Mouse (Mus musculus) heart, postnatal 36 days (tissue): ENCODE results near the gene Sorcs3. TPM values are rescaled to one million over a fixed set of nuclear protein-coding genes. Genes with fewer than 3 reads are reported as not detected.

ENCODE experiments used
- DNase-seq, 2 experiments: peaks; one replicate each; pipeline ENCODE4 v3.0.0; 2021 to 2022
- intact Hi-C: fragments of 180-260 bp; cut with DNase I; formaldehyde crosslinking; loops from one replicate; pipeline ENCODE4 v1.15.1; 2025
- total RNA-seq, 2 experiments: library from RNA; stranded (reverse); gene quantifications; 2 replicates each; pipeline ENCODE4 v1.2.3; 2021

The Sorcs3 gene
- total RNA-seq, result not detected

- intact Hi-C loops, result loop anchor here (10.0 kb wide), 1 partner anchor 179 kb away; no protein-coding TSS in a partner anchor
- no peak for DNase-seq
These were observed at the start of gene Sorcs3 for GRCm38 (mm10) chr19:48205929-48206814. Gene Sorcs3, plus strand, starts transcription at chr19:48206025.

- no peak for DNase-seq
- intact Hi-C loops, result no loop called here
These were observed 40.5 kb upstream of the Sorcs3 start for GRCm38 (mm10) chr19:48165341-48165740.

GRCm38 (mm10) chr19:48167110-48167509, 38.7 kb upstream of the Sorcs3 start:
- intact Hi-C loops, result no loop called here
- no peak for DNase-seq

GRCm38 (mm10) chr19:48168284-48168683, 37.5 kb upstream of the Sorcs3 start:
- DNase-seq, result no peak
- intact Hi-C loops, result no loop called here

- intact Hi-C loops, result no loop called here
- DNase-seq, result no peak
These were observed 31.1 kb upstream of the Sorcs3 start for GRCm38 (mm10) chr19:48174717-48175116.

GRCm38 (mm10) chr19:48203928-48204470, 1.8 kb upstream of the Sorcs3 start:
- DNase-seq, result peak; percentile 6 to 31
- intact Hi-C loops, result loop anchor here (10.0 kb wide), 1 partner anchor 181 kb away; no protein-coding TSS in a partner anchor

- intact Hi-C loops, result loop anchor here (10.0 kb wide), 1 partner anchor 180 kb away; no protein-coding TSS in a partner anchor
- no peak for DNase-seq
These were observed 1.3 kb upstream of the Sorcs3 start for GRCm38 (mm10) chr19:48204476-48204875.

GRCm38 (mm10) chr19:48204892-48205761, 698 bp upstream of the Sorcs3 start:
- intact Hi-C loops, result loop anchor here (10.0 kb wide), 1 partner anchor 180 kb away; no protein-coding TSS in a partner anchor
- no peak for DNase-seq

- DNase-seq, result no peak
- intact Hi-C loops, result loop anchor here (10.0 kb wide), 1 partner anchor 178 kb away; no protein-coding TSS in a partner anchor
These were observed 1.3 kb downstream of the Sorcs3 start for GRCm38 (mm10) chr19:48206861-48207730.

GRCm38 (mm10) chr19:48207731-48208370, 2.0 kb downstream of the Sorcs3 start:
- no peak for DNase-seq
- intact Hi-C loops, result loop anchor here (10.0 kb wide), 1 partner anchor 177 kb away; no protein-coding TSS in a partner anchor

GRCm38 (mm10) chr19:48215379-48215778, 9.6 kb downstream of the Sorcs3 start:
- intact Hi-C loops, result no loop called here
- no peak for DNase-seq

- DNase-seq, result no peak
- intact Hi-C loops, result no loop called here
These were observed 32.1 kb downstream of the Sorcs3 start for GRCm38 (mm10) chr19:48237786-48238372.

- intact Hi-C loops, result no loop called here
- no peak for DNase-seq
These were observed 32.6 kb downstream of the Sorcs3 start for GRCm38 (mm10) chr19:48238391-48238790.

- intact Hi-C loops, result no loop called here
- no peak for DNase-seq
These were observed 35.1 kb downstream of the Sorcs3 start for GRCm38 (mm10) chr19:48240960-48241359.

GRCm38 (mm10) chr19:48244036-48244435, 38.2 kb downstream of the Sorcs3 start:
- intact Hi-C loops, result no loop called here

GRCm38 (mm10) chr19:48259223-48259622, 53.4 kb downstream of the Sorcs3 start:
- DNase-seq, result no peak

More at GRCm38 (mm10) chr19:48244036-48244435, 38.2 kb downstream of the Sorcs3 start:
- DNase-seq, result no peak

GRCm38 (mm10) chr19:48260671-48261070, 54.8 kb downstream of the Sorcs3 start:
- no peak for DNase-seq
- intact Hi-C loops, result no loop called here

More at GRCm38 (mm10) chr19:48259223-48259622, 53.4 kb downstream of the Sorcs3 start:
- intact Hi-C loops, result no loop called here

- DNase-seq, result no peak
These were observed 57.9 kb downstream of the Sorcs3 start for GRCm38 (mm10) chr19:48263750-48264149.

GRCm38 (mm10) chr19:48280273-48280672, 74.4 kb downstream of the Sorcs3 start:
- intact Hi-C loops, result no loop called here

More at GRCm38 (mm10) chr19:48263750-48264149, 57.9 kb downstream of the Sorcs3 start:
- intact Hi-C loops, result no loop called here

More at GRCm38 (mm10) chr19:48280273-48280672, 74.4 kb downstream of the Sorcs3 start:
- no peak for DNase-seq
